Mouse (Mus musculus): Measurements from ENCODE around the gene Galnt12. TPM values are rescaled to one million over a fixed set of nuclear protein-coding genes. Genes with fewer than 3 reads are reported as not detected.

Galnt12 gene
- total RNA-seq, 1 experiment from 2014 or later: 13.7 TPM

GRCm38 (mm10) chr4:47141444-47142154 is 49.9 kb downstream of the Galnt12 start:
- no peak for ATAC-seq (ENCODE audit: extremely low read depth, insufficient number of reproducible peaks, low FRiP score, poor library complexity, severe bottlenecking)

GRCm38 (mm10) chr4:47143849-47144248 is 52.1 kb downstream of the Galnt12 start:
- no peak for ATAC-seq (ENCODE audit: extremely low read depth, insufficient number of reproducible peaks, low FRiP score, poor library complexity, severe bottlenecking)

GRCm38 (mm10) chr4:47145341-47145740 is 53.6 kb downstream of the Galnt12 start:
- no peak for ATAC-seq (ENCODE audit: extremely low read depth, insufficient number of reproducible peaks, low FRiP score, poor library complexity, severe bottlenecking)

- no peak for ATAC-seq (ENCODE audit: extremely low read depth, insufficient number of reproducible peaks, low FRiP score, poor library complexity, severe bottlenecking)
Measured at GRCm38 (mm10) chr4:47146561-47146960, 54.9 kb downstream of the Galnt12 start.

GRCm38 (mm10) chr4:47149963-47150362 is 58.3 kb downstream of the Galnt12 start:
- no peak for ATAC-seq (ENCODE audit: extremely low read depth, insufficient number of reproducible peaks, low FRiP score, poor library complexity, severe bottlenecking)

DNA sequence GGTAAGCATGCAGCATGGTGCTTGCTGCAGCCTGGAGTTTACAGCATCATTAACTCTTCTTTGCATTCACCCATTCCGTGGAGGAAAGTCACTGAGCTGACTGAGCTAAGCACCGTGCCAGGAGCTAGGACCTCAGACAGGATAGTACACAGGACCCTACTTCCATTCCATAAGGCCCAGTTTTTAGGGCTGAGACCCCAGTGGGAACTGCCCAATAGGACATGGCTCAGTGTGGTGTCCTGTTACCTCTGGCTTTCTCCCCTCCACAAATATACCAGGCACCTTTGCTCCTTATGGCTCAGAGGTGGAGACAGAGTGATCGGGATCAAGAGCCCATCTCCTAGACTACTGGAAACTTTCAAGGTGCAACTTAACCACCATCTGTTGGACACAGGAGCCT is 59.1 kb downstream of the Galnt12 start:
- no peak for ATAC-seq (ENCODE audit: extremely low read depth, insufficient number of reproducible peaks, low FRiP score, poor library complexity, severe bottlenecking)

DNA sequence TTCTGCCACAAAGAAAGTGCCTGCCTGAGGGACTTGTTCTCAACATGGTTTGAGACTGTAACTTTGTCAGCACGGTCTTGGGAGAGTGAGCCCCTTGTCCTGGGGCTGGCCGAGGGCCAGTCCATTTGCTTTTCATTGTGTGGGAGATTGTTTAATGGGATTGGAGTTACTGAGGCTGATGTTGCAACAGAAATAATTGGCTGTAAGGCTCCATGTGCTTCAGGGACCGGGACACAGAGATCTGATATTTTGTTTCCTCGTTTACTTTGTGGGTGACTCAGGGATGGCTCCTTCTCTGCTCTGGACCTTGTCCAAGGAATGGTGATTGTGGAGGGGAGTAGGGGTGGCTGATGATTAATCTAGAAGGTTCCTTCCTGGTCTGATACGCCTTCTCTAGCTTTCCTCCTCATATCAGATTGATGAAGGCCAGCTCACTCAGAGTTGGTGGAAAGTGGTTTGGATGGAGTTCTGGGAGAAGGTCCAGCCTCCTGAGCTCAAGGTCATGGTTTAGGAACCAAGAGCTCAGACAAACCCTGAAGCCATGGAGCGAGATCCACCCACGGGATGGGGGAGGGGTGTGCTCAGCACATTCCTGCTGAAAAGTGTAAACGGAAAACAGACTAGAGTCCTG is 60.0 kb downstream of the Galnt12 start:
- no peak for ATAC-seq (ENCODE audit: extremely low read depth, insufficient number of reproducible peaks, low FRiP score, poor library complexity, severe bottlenecking)

GRCm38 (mm10) chr4:47161103-47161755 is 69.5 kb downstream of the Galnt12 start:
- no peak for ATAC-seq (ENCODE audit: extremely low read depth, insufficient number of reproducible peaks, low FRiP score, poor library complexity, severe bottlenecking)

GRCm38 (mm10) chr4:47161756-47162587 is 70.3 kb downstream of the Galnt12 start:
- ATAC-seq (ENCODE audit: extremely low read depth, insufficient number of reproducible peaks, low FRiP score, poor library complexity, severe bottlenecking): no peak

- ATAC-seq (ENCODE audit: extremely low read depth, insufficient number of reproducible peaks, low FRiP score, poor library complexity, severe bottlenecking): no peak
Measured at GRCm38 (mm10) chr4:47172314-47172713, 80.6 kb downstream of the Galnt12 start.

Other genes with a start within 250 kb of the Galnt12 start
- not detected in 2 replicates for gene Gabbr2, start 100.0 kb upstream of the Galnt12 start, total RNA-seq (2017)
- not detected in 2 replicates for gene Anks6, start 34.5 kb upstream of the Galnt12 start, total RNA-seq (2017)
- 0.25 TPM in 1 of 2 replicates, not detected in the other for gene Col15a1, start 116.3 kb downstream of the Galnt12 start, total RNA-seq (2017)